Mouse (Mus musculus) hindbrain, embryonic 11.5 days (tissue): ENCODE results near the gene Mier3. TPM values are rescaled to one million over a fixed set of nuclear protein-coding genes. Genes with fewer than 3 reads are reported as not detected.
"Not testable (repeated sequence)": the region's sequence is repeated elsewhere in the genome, so short reads cannot be mapped to it uniquely, and the experiment has no call there.

Experiments
- ATAC-seq: fragments of 200-750 bp; cut with Nextera tagmentation; 2 replicates; pipeline ENCODE4 v1.8.0; 2017; ENCODE audit warnings: mild to moderate bottlenecking, moderate TSS enrichment, moderate library complexity; ENCODE audit not compliant: low FRiP score
- DNase-seq: peaks from one replicate; pipeline ENCODE4 v3.0.0-alpha.2; 2015; ENCODE audit warnings: low spot score
- H3K27ac ChIP-seq: fragments of 300-500 bp; sonication (generic); 2 replicates; pipeline ENCODE4 v1.5.1; 2014; ENCODE audit warnings: mild to moderate bottlenecking, low read depth, low read length
- H3K27me3 ChIP-seq: fragments of 300-500 bp; sonication (generic); 2 replicates; pipeline ENCODE4 v1.6.1; 2014; ENCODE audit warnings: mild to moderate bottlenecking, low read length, moderate library complexity, mixed read lengths; ENCODE audit not compliant: control insufficient read depth, insufficient read depth
- H3K36me3 ChIP-seq: fragments of 300-500 bp; sonication (generic); 2 replicates; pipeline ENCODE4 v1.6.1; 2014; ENCODE audit warnings: mild to moderate bottlenecking, low read length, moderate library complexity, mixed read lengths; ENCODE audit not compliant: control insufficient read depth, insufficient read depth
- H3K4me1 ChIP-seq: fragments of 300-500 bp; sonication (generic); replicated peaks from 2 replicates; pipeline ENCODE4 v1.6.1; 2014; ENCODE audit warnings: low read length, mixed read lengths; ENCODE audit not compliant: control insufficient read depth, insufficient read depth
- H3K4me2 ChIP-seq: fragments of 300-500 bp; sonication (generic); replicated peaks from 2 replicates; pipeline ENCODE4 v1.6.1; 2014; ENCODE audit warnings: mild to moderate bottlenecking, low read depth, low read length
- H3K4me3 ChIP-seq: fragments of 300-500 bp; sonication (generic); 2 replicates; pipeline ENCODE4 v1.5.1; 2014; ENCODE audit warnings: low read depth, low read length
- H3K9ac ChIP-seq: fragments of 300-500 bp; sonication (generic); 2 replicates; pipeline ENCODE4 v1.6.1; 2014; ENCODE audit warnings: low read depth, low read length
- H3K9me3 ChIP-seq: fragments of 300-500 bp; sonication (generic); 2 replicates; pipeline ENCODE4 v1.6.1; 2016; ENCODE audit warnings: low read length; ENCODE audit not compliant: control insufficient read depth
- WGBS: fragments of 180-500 bp; shearing (Covaris S2); extraction: QIAGEN DNeasy Blood & Tissue Kit; methylation state at CpG from one replicate; pipeline ENCODE4 v1.1.7; 2014; 5-methylcytosine and 5-hydroxymethylcytosine counted together
- polyA plus RNA-seq: library from polyadenylated mRNA; unstranded; fragments of >200 nt; fragmentation: Nextera tagmentation; extraction: Ambion mirVana; gene quantifications from 2 replicates; pipeline ENCODE4 v1.2.1, GENCODE M21; 2014

Gene Mier3
- polyA plus RNA-seq, 1 experiment from 2014 or later = 31.6 TPM

GRCm38 (mm10) chr13:111685751-111686462 lies 5.1 kb downstream of the Mier3 start:
- Histone ChIP-seq H3K4me3 (peak overlapping the region; percentile 93), H3K36me3 (no peaks in the 10 kb centered on the region), H3K9me3 (no peaks in the 10 kb centered on the region), H3K4me1 (no peaks in the 10 kb centered on the region), H3K4me2 (peak overlapping the region; percentile 87), H3K27me3 (no peaks in the 10 kb centered on the region), H3K27ac (peak overlapping the region; percentile 95), H3K9ac (peak overlapping the region; percentile 99)
- WGBS = under 1% methylated on average over 59 of the region's 86 CpGs
- ATAC-seq (peak; percentile 95), DNase-seq (peak; percentile 92)

GRCm38 (mm10) chr13:111686522-111687284 lies 5.9 kb downstream of the Mier3 start:
- Histone ChIP-seq H3K4me1 (no peaks in the 10 kb centered on the region), H3K9me3 (no peaks in the 10 kb centered on the region), H3K4me3 (peak overlapping the region; percentile 93), H3K9ac (peak overlapping the region; percentile 99), H3K4me2 (peak overlapping the region; percentile 87), H3K27me3 (no peaks in the 10 kb centered on the region), H3K27ac (peak overlapping the region; percentile 95), H3K36me3 (no peaks in the 10 kb centered on the region)
- WGBS = 0% methylated on average over 36 of the region's 101 CpGs
- ATAC-seq = peak; percentile 71
- DNase-seq = peak; percentile 59

GRCm38 (mm10) chr13:111687285-111687781 lies 6.6 kb downstream of the Mier3 start:
- Histone ChIP-seq H3K9ac (peak overlapping the region; percentile 99), H3K27me3 (no peaks in the 10 kb centered on the region), H3K4me1 (no peaks in the 10 kb centered on the region), H3K4me3 (peak overlapping the region; percentile 93), H3K36me3 (no peaks in the 10 kb centered on the region), H3K4me2 (peak overlapping the region; percentile 87), H3K27ac (peak overlapping the region; percentile 95), H3K9me3 (no peaks in the 10 kb centered on the region)
- peak; percentile 78 for DNase-seq
- WGBS = 1% methylated on average over 35 of the region's 35 CpGs
- peak; percentile 68 for ATAC-seq

GRCm38 (mm10) chr13:111703396-111703795 lies 22.6 kb downstream of the Mier3 start:
- Histone ChIP-seq H3K9me3 (no peaks in the 10 kb centered on the region), H3K36me3 (peaks cover 9% of the 10 kb centered on the region; the same call in 1 of the 2 replicates), H3K4me3 (no peak overlapping the region), H3K4me2 (no peak overlapping the region), H3K27me3 (no peaks in the 10 kb centered on the region), H3K27ac (no peak overlapping the region), H3K4me1 (no peaks in the 10 kb centered on the region), H3K9ac (no peak overlapping the region)
- no peak for DNase-seq
- no peak for ATAC-seq
- 98% methylated on average over 10 of the region's 10 CpGs for WGBS

GRCm38 (mm10) chr13:111703952-111704351 lies 23.2 kb downstream of the Mier3 start:
- not testable (repeated sequence) for H3K27ac ChIP-seq, ATAC-seq, H3K27me3 ChIP-seq, H3K4me2 ChIP-seq, H3K9me3 ChIP-seq, H3K4me1 ChIP-seq, H3K9ac ChIP-seq, DNase-seq, H3K4me3 ChIP-seq, H3K36me3 ChIP-seq
- WGBS = 92% methylated on average over 4 of the region's 4 CpGs

- H3K27me3 ChIP-seq = no peaks in the 10 kb centered on the region
- no peaks in the 10 kb centered on the region for H3K9me3 ChIP-seq
- no peak overlapping the region for H3K9ac ChIP-seq
- H3K36me3 ChIP-seq = peaks cover 27% of the 10 kb centered on the region
- H3K4me1 ChIP-seq = no peaks in the 10 kb centered on the region
- 91% methylated on average over 4 of the region's 4 CpGs for WGBS
- ATAC-seq (no peak), DNase-seq (no peak)
- no peak overlapping the region for H3K4me3 ChIP-seq
- H3K4me2 ChIP-seq = no peak overlapping the region
- H3K27ac ChIP-seq = no peak overlapping the region
Measured at GRCm38 (mm10) chr13:111710531-111710930, 29.8 kb downstream of the Mier3 start.

GRCm38 (mm10) chr13:111719726-111720125 lies 38.9 kb downstream of the Mier3 start:
- no peak overlapping the region for H3K4me2 ChIP-seq
- no peak overlapping the region for H3K27ac ChIP-seq
- H3K4me1 ChIP-seq = no peaks in the 10 kb centered on the region
- H3K4me3 ChIP-seq = no peak overlapping the region
- no peaks in the 10 kb centered on the region for H3K9me3 ChIP-seq
- no peaks in the 10 kb centered on the region for H3K27me3 ChIP-seq
- ATAC-seq (no peak), DNase-seq (no peak)
- peaks cover 2% of the 10 kb centered on the region; the same call in 1 of the 2 replicates for H3K36me3 ChIP-seq
- H3K9ac ChIP-seq = no peak overlapping the region
- 67% methylated on average over 9 of the region's 9 CpGs for WGBS

- under 1% methylated on average over 18 of the region's 18 CpGs for WGBS
- Histone ChIP-seq H3K9me3 (no peaks in the 10 kb centered on the region), H3K27me3 (no peaks in the 10 kb centered on the region), H3K9ac (peak overlapping the region; percentile 31; the same call in 1 of the 2 replicates), H3K36me3 (no peaks in the 10 kb centered on the region), H3K4me1 (0 out of 2 replicates have a peak, but pooled peaks cover 2% of the 10 kb centered on the region), H3K27ac (no peak overlapping the region), H3K4me2 (peak overlapping the region; percentile 78), H3K4me3 (peak overlapping the region; percentile 64)
- ATAC-seq (no peak), DNase-seq (no peak)
Measured at GRCm38 (mm10) chr13:111724811-111725164, 44.0 kb downstream of the Mier3 start.
